Mouse (Mus musculus): ENCODE results near the gene Ptch2.
A peak's percentile ranks its signal among the peaks of the same experiment; 100 is the strongest.

The Ptch2 gene

DNA sequence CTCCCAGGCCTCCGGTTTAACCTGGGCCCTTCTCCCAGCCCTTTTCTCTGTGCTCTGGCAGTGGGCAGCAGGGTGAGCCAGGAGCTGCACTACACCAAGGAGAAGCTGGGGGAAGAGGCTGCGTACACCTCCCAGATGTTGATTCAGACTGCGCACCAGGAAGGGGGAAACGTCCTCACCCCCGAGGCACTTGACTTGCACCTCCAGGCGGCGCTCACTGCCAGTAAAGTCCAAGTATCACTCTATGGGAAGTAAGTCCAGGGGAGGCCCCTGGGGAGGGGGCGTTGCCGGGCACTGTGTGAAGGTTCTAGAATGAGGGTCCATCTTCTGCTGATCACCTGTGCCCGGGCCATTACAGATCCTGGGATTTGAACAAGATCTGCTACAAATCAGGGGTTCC lies 8.8 kb downstream of the Ptch2 start:
- DNase-seq (ENCODE audit: extremely low spot score, low spot score), result no peak

DNA sequence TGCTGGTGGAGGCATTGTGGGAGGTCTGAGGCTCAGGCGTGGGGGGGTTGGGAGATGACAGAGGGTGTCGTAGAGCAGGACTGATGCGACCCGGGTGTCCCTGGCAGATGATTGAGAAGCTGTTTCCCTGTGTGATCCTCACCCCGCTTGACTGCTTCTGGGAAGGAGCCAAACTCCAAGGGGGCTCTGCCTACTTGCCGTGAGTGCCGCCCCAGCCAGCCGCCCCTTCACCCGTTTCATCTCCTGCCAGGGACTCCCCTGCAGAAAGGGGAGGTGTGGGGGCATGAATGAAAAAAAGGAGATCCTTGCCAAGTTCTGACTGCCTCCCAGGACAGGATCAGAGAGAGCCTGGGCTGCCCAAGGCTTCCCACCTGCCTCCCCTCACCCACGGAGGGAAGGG lies 9.3 kb downstream of the Ptch2 start:
- DNase-seq (ENCODE audit: extremely low spot score, low spot score), result no peak

DNA sequence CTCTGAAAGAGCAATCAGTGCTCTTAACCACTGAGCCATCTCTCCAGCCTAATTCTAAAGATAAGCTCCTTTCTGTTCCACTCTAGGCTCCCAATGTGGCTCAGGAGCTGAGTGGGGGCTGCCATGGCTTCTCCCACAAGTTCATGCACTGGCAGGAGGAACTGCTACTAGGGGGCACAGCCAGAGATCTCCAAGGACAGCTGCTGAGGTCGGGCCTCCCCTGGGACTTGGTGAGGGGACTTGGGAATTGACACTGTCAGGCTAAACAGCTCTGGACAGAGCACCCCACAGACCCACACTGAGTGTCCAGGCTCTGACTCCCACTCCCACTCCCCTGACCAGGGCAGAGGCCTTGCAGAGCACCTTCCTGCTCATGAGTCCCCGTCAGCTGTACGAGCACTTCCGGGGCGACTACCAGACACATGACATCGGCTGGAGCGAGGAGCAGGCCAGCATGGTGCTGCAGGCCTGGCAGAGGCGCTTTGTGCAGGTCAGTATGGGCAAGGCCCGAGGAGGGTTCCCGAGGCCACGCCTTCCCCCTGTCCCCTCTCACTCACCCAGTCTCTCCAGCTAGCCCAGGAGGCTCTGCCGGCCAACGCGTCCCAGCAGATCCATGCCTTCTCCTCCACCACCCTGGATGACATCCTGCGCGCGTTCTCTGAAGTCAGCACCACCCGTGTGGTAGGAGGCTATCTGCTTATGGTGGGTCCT lies 12.1 kb downstream of the Ptch2 start:
- DNase-seq (ENCODE audit: extremely low spot score, low spot score), result no peak

DNA sequence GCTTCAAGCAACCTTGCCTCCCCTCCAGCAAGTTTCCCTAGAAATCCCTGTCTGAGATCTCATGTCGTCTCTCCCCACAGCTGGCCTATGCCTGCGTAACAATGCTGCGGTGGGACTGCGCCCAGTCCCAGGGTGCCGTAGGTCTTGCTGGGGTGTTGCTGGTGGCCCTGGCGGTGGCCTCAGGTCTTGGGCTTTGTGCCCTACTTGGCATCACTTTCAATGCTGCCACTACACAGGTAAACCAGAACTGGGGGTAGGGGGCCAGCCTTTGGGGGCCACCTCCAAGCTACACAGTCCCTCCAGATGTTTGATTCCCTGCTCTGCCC lies 12.6 kb downstream of the Ptch2 start:
- no peak for DNase-seq (ENCODE audit: extremely low spot score, low spot score)

DNA sequence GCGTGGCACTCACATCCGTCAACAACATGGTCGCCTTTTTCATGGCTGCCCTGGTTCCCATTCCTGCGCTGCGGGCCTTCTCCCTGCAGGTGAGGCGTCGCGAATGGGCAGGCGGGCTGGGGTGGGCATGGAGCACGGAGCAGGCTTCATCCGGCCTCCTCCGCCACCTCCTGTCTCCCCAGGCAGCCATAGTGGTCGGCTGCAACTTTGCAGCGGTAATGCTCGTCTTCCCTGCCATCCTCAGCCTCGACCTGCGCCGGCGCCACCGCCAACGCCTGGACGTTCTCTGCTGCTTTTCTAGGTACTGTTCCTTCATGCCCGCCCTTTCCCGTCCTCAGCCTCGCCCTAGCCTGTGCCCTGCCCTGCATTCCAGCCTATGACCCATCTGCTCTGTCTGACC lies 13.5 kb downstream of the Ptch2 start:
- DNase-seq (ENCODE audit: extremely low spot score, low spot score), result no peak

DNA sequence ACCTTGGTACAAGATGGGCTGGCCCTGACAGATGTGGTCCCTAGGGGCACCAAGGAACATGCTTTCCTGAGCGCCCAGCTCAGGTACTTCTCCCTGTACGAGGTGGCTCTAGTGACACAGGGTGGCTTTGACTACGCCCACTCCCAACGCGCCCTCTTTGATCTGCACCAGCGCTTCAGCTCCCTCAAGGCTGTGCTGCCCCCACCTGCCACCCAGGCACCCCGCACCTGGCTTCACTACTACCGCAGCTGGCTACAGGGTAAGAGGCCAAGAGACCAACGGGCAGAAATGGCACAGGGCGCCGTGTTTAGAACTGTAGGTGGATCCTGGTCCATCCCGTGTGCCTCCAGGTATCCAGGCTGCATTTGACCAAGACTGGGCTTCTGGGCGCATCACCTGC lies 14.4 kb downstream of the Ptch2 start:
- no peak for DNase-seq (ENCODE audit: extremely low spot score, low spot score)

DNA sequence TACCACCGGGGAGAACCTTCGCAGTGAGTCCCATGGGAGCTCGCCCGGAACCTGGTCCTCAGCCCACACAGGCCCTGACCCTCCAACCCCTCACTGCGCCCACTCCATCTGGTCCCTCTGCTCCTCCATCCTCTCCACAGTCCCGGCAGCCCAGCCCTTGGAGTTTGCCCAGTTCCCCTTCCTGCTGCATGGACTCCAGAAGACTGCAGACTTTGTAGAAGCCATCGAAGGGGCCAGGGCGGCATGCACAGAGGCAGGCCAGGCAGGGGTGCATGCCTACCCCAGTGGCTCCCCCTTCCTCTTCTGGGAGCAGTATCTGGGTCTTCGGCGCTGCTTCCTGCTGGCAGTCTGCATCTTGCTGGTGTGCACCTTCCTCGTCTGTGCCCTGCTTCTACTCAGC lies 15.1 kb downstream of the Ptch2 start:
- no peak for DNase-seq (ENCODE audit: extremely low spot score, low spot score)

DNA sequence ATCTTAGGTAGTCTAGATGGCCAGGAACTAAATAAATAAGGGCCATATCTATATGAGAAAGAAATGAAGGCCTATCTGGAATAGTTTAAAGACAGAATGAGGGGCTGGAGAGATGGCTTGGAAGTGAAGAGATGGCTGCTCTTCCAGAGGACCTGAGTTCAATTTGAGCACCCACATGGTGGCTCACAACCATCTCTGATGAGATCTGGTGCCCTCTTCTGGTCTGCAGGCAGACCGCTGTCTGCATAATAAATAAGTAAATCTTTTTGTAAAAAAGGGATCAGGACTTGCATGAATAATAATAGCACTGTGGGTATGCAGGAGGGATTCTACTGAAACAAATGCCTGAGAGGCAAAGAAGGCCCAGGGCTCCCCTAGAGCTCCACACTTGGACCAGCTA lies 17.4 kb downstream of the Ptch2 start:
- no peak for DNase-seq (ENCODE audit: extremely low spot score, low spot score)

DNA sequence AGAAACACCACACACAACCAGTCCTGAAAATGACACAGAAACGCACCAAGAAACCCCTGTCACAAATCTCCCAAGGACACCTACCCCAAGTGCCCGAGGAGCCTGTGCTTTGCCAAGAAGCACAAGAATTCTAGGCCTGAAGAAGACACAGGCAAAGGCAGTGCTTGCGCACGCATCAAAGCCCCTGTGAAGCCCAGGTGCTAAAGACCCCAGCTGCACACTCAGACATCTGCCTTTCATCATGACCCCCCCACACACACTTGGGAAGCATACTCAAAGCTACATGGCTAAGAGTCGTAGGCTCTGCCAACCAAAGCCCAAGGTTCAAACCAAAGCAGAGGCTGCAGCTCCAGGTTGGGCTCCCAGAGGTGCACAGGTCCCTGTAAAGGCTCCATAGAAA lies 19.7 kb downstream of the Ptch2 start:
- no peak for DNase-seq (ENCODE audit: extremely low spot score, low spot score)

DNA sequence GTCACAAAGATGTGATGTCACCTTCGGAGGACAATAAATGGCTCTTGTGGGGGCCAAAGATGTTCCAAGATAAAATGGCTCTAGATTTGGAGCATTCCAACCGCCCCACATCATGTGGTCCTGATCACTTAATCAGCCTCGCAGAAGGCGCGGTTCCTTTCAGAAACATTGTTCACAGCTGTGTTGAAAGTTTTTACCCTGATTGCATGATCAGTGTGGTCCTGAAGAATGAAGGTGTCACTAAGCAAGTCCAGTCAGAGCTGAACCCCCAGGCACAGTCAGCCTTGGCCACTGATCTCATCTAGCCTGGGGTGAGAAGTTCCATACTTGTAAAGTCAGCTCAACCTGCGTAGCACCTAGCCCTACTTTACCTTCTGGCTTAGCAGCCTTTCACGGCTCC lies 22.1 kb downstream of the Ptch2 start:
- DNase-seq (ENCODE audit: extremely low spot score, low spot score), result no peak

DNA sequence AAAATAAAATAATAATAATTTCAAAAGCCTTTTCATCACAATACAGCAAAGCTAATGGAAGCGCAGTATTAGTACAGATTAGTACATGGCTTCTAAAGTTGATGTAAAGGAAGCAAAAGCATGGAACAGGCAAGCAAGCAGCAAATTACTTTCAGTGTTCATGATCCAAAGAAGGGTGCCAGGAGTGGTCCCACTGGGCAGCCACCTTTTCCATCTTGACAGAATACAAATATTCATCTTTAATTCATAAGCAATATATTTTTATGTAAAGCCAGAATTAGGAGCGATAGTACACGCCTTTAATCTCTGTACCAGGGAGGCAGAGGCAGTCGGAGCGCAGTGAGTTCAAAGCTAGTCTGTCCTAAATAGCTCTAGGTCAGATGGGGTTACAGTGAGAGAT lies 23.8 kb downstream of the Ptch2 start:
- no peak for DNase-seq (ENCODE audit: extremely low spot score, low spot score)

DNA sequence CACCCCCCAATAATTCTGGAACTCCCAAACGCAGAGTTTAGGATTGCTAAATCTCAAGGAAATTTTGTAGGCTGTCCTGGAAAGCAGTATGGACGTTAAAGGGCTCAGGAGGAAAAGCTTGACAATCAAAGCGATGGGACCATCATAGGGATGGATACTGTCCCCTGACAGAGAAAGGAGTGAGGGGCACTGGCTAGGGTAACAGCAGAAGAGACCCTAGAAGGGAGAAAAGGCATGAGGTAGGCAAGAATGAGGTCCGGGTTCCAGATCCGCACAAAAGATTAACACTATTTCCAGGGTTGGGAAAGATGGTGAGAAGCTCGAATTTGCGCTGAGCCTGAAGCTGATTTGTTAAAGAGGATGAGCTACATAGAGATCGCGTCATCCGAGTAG lies 24.2 kb downstream of the Ptch2 start:
- no peak for DNase-seq (ENCODE audit: extremely low spot score, low spot score)

DNA sequence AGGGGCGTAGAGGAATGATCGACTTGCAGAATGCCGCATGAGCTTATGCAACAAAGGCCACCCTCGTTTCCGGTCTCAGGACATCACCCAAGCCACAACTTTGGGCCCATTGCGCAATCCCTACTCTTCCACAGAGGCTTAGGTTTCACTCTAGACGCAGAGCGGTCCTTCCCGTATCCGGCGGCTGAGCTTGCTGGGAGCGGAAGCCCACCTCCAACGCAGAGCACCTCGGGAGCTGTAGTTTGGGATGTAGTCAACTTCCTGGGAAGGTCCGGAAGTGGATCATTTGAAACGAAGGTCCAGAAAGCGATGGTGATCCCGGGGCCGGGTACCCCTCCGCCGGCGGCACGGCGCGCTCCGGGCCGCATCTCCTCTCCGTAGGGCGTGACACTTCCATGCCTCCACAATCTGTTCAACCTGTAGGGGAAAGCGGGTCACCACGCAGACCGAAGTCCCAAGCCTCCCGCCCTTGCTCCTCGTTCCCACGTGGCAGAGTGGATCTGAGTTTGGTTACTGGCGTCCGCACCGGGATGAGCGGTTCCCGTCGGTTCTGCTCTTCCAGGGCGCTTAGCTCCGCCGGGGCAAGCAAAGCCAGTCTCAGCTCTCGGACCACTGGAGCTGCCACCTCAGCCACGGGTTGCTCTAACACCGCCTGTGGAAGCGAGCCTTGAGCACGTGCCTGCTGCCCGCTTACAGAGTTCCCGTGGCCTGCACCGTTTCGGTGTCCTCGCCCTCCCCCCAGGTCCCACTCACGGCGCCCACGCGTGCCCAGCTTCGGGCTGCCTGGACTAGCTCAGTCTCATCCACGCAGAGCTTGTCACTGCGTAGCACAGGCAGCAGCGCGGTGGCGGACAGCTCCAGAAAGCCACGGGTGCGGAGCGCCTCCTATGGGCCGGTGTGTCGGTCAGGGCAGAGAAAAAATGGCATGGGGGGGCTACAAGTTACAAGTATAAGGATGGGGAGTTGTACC lies 24.9 kb downstream of the Ptch2 start:
- DNase-seq (ENCODE audit: extremely low spot score, low spot score), result peak; percentile 90

DNA sequence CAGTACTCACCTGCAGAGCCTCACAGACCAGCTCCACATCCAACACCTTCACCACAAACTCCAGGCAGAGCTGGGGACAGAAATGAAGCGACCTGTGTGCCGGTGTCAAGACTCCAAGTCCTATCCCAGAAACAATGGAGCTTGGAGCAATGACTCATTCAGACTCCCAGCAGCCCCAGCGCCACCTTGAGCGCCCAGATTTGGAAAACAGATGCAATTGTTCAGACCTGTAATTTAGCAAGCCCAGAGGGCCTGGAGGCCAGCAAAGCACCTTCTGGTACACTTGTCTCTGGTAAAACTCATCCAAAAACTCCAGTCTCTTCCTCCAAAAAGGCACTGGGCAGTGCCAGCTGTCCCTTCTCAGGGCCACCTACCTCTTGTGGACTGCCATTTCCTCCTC lies 26.3 kb downstream of the Ptch2 start:
- DNase-seq (ENCODE audit: extremely low spot score, low spot score), result no peak

DNA sequence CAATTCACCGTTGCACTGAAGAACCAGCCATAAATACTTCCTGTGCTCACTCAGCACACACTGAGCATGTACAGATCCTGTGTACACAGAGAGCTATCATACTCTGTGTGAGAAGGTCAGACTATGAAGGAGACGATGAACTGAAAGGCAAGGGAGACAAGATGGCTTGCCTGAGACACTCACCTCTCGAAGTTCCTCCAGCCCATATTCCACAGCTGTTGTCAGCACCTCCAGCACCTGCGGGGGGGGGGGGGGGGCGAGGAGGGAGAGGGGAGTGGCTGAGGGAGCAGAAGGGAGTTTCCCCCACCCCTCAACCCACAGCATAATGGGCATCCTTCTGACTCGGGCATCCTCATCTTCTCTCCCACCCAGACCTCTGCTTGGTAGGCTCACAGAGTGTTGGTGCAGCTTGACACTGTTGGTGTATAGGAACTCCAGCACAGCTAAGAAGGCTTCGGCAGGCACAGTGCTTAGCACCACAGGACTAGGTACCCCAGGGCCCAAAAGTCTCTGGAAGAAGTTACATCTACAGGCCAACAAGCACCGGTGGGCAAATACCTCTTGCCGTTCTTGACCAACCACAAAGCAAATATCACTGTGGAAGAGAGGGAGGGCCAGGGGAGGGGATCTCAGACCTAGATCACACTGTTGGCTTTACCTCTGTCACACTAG lies 27.8 kb downstream of the Ptch2 start:
- DNase-seq (ENCODE audit: extremely low spot score, low spot score), result no peak

DNA sequence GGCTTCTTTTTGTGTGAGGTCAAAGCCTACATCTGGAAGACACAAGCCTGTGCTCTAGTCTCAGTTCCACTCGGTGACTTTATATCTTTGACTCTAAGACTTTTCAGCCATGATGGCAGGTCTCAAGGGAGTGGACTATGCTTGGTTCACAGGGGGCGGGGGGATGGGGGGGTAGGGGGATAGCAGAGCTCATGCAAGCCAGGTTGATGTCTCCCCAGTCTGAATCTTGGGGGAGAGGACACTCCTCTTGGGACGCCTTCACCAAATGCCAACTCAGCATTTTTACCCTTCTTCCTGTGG lies 28.3 kb downstream of the Ptch2 start:
- DNase-seq (ENCODE audit: extremely low spot score, low spot score), result no peak

DNA sequence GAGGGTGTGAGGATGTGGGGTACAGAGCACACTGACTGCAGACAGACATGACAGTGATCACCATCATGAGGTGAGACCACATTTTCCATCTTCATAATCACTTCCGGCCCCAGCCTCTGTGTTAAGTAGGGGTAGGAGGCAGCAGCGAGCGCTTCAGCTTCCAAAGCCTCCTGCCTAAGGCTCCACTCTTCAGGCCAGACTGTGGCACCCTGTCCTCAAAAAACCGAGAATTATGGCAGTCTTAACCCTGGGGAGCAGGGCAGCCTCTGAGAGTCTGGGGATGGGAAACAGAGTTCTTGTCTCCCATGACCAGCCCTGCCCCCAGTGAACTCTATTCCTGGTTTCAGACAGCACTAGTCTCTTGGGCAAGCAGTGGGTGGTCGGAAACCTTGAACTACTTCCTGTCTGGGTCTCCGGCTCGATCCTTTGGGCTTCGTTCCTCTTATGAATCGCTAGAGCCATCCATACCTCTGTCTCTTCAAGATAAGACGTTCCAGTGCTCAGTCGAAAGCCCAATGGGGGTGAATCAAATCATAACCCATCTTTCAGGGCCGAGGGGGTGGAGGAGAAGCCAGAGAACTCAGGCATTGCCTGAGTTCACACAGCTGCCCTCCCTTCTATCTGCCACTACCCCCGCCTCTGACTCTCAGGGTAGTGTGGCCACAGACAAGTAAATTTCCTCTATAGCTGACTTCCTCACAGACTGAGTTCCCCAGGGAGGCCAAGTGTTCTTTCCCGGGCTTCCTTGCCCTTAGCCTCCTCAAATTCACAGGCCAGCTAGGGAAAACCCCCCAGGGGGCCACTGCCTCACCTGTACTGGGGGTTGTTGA lies 28.9 kb downstream of the Ptch2 start:
- DNase-seq (ENCODE audit: extremely low spot score, low spot score), result no peak

DNA sequence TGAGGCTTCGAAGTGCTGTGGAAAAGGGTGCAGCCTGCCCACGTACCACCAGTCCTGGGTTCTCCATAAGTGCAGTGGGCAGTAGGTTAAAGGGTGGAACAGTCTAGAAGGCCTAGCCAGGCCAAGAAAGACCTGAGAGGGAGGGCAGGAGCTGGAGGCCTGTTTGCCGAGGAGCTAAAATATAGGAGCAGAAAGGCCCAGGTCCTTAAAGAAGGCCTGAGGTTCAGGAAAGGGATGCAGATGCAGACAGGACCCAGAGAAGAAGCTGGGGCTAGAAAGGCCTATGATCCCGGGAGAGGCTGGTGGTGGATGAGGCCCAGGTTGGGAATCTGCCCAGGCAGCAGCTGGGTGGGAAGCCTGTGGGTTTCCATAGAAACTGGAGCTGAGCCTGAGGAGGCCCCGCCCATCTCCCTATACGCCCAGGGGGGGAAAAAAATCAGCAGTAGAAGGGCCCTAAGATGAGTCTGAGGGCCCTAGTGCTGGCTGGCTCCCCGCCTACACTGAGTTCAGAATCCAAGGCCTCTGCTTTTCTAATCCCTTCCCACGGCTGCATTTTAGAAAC lies 29.6 kb downstream of the Ptch2 start, which contains the start of gene Btbd19:
Gene Btbd19 (minus strand): TSS at position 378 of the 562 bp plus-strand sequence.
- DNase-seq (ENCODE audit: extremely low spot score, low spot score), result peak; percentile 25

DNA sequence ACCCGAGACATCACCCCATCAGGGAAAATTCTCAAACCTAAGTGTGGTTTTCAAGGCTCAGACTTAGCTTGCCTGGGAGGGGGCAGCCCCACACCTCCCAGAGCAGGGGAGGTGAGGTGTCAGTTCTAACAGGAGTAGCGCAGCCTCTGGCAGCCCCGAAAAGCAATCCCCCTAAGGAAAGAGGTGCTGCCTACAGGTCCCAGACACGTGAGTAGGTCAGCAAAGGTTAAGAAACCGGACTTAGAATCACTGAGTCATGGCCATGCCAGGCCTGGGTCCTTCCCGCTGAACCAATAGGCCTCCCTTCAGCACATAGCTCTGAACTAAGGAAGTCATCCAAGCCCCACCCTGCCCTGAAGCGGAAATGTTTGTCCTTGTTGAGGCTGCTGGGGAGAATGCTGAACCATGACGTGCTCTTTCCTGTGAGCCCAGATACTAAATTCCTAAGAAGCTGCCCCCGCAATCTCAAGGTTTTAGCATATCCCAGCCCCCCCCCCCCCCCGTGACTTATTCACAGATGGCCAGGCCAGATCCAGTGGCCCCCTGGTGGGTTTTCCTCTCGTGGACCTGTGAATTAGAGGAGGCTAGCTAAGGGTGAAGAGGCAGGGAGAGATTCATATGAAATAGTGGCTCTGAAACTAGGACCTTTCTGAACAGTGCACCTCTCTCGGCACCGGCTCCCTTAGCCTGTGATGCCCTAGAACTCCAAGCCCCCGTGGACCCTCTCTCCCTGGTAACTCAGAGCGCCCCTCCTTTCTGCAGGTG lies 30.2 kb downstream of the Ptch2 start:
- peak; percentile 44 for DNase-seq (ENCODE audit: extremely low spot score, low spot score)

DNA sequence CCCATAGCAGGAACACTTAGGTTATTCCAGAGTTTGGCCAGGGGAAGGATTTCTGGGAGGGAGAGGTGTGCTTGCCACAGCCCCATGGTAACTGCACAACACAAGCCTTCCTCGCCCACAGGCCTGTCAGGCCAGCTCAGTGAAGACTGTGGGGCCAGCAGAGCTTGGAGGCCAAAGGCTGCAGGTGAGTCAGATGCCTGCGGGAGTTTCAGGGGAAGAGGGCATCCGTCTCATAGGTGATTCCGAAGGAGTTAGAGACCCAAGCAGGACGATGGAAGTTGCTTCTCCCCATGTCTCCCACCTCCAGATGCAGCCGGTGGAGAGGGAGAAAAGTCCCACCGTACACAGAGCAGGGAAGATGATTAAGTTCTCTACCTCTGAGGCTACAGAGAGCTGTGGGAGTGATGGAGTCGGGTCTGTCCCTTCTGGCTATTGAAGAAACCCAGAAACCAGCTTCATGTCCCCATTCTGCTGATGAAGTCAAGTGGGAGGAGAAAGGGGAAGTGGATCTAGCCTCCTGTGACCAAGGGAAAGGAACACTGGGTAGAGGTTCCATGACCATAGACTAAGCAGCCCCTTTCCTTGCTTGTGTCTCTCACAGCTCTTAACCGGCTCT lies 30.9 kb downstream of the Ptch2 start, which contains the start of gene Tctex1d4:
Gene Tctex1d4 (plus strand): TSS at position 120 of the 616 bp plus-strand sequence.
- DNase-seq (ENCODE audit: extremely low spot score, low spot score), result no peak

Measured in neural tube, embryonic 10.5 days (tissue).